Mouse (Mus musculus): ENCODE measurements around the gene Bmp4.

DNA sequence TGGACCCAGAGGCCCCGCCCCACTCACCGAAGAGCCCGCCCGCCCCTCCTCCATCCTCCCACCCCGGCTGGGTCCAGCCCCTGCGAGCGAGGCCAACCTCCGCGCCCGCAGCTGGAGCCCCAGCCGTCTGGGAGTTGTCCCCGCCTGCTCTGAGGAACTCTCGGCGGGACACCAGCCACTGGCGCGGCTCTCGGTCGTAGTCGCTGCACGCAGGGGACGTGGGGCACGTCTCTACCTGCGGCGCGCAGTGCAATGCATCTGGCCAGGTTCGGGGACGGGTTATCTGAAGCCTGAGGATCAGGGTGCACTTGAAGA, 3.2 kb downstream of the Bmp4 start:
- TF ChIP-seq CTCF (IDR thresholded peaks at IDR 0.05; ENCODE audit: extremely low read depth, insufficient read depth, low read length) (no peak), POLR2A (IDR thresholded peaks at IDR 0.05; ENCODE audit: extremely low read depth, insufficient read depth, low read length) (no peak)
